Mouse (Mus musculus): ENCODE data around the gene Rab12.

- TF ChIP-seq POLR2A (IDR thresholded peaks at IDR 0.05; ENCODE audit: insufficient read length, low read depth) (no peak), E2F4 (IDR thresholded peaks at IDR 0.05; ENCODE audit: insufficient read depth) (no peak), POLR2AphosphoS2 (IDR thresholded peaks at IDR 0.05; ENCODE audit: insufficient read length, low read depth) (no peak), REST (IDR thresholded peaks at IDR 0.05; ENCODE audit: insufficient read depth, insufficient read length) (no peak), USF1 (IDR thresholded peaks at IDR 0.05; ENCODE audit: low read depth) (no peak), MYOG (IDR thresholded peaks at IDR 0.05; ENCODE audit: control insufficient read depth in 1 of 3, insufficient read depth in 1 of 3, insufficient read length in 2 of 3, low read depth in 2 of 3) (no peak), TCF12 (IDR thresholded peaks at IDR 0.05; ENCODE audit: insufficient read depth, poor library complexity, severe bottlenecking) (no peak)
Measured at GRCm38 (mm10) chr17:66480491-66481278, 38.8 kb downstream of the Rab12 start.

All from myocyte (in vitro differentiated cells).